Mouse (Mus musculus) granulocyte monocyte progenitor cell, adult 5-6 weeks (primary cell): ENCODE data around the gene Obp2b. TPM values are rescaled to one million over a fixed set of nuclear protein-coding genes. Genes with fewer than 3 reads are reported as not detected.
"Not testable (repeated sequence)": the region's sequence is repeated elsewhere in the genome, so short reads cannot be mapped to it uniquely, and the experiment has no call there.

Source experiments
- ATAC-seq: replicated peaks from 2 replicates; pipeline ENCODE4 v1.8.0; 2016; ENCODE audit warnings: mild to moderate bottlenecking, moderate TSS enrichment, inconsistent platforms; ENCODE audit not compliant: poor library complexity, severe bottlenecking
- total RNA-seq, 2 experiments: library from RNA; stranded (forward) in 1 of 2; stranded (reverse) in 1 of 2; fragments of 200-712, 200-1000 nt in 1 of 2; fragments of >200 nt in 1 of 2; fragmentation: Nextera tagmentation in 1 of 2; gene quantifications; 2 replicates each; pipeline ENCODE4 v1.2.3; 2014 to 2017

Gene Obp2b
- not detected in 2 replicates for total RNA-seq (2014; fragmentation: Nextera tagmentation)
- not detected in 2 replicates for total RNA-seq (2017)

DNA sequence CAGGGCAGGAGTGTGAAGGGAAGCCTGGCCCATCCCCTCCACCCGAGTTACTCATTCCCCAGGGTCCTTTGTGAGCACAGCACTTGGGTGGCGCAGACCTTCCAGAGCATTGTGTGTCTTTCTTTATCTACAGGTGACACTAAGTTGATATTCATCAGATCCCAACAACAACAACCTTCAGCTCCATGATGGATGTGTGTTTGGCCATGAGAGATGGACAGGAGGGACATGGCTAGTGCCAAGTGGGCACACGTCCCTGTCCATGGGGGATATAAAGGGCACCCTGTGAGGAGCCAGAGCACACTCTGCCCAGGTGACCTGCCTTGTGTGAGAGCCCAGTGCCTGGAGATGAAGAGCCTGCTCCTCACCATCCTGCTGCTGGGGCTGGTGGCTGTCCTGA is at the start of gene Obp2b:
Obp2b (plus strand) TSS at position 301 of the 400 bp plus-strand sequence.
- ATAC-seq = not testable (repeated sequence)

GRCm38 (mm10) chr2:25694605-25695004 is 42.2 kb upstream of the Obp2b start:
- ATAC-seq = peak; percentile 75

DNA sequence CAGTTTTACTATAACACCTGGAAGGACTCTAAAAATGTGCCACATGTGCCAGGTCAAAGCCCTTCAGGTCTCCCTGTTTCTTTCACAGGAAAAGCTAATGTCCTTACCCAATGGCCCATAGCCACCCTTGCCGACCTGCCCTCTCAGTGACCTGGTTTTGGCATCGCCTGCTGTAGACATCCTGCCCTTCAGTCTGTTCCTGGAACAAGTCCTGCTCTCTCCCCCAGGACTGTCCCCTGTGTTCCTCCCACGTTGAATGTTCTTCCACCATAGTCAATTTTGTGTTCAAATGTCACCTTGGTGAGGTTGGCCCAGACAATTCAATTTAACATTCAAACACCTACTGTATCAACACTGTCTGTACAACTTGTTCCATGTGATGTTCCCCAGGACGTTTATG is 39.9 kb upstream of the Obp2b start:
- no peak for ATAC-seq

- ATAC-seq = no peak
Observed at GRCm38 (mm10) chr2:25698696-25699095, 38.1 kb upstream of the Obp2b start.

- ATAC-seq = not testable (repeated sequence)
Observed at GRCm38 (mm10) chr2:25699743-25700142, 37.1 kb upstream of the Obp2b start, which contains the start of gene Obp2a. Obp2a (plus strand) TSS chr2:25700043.

DNA sequence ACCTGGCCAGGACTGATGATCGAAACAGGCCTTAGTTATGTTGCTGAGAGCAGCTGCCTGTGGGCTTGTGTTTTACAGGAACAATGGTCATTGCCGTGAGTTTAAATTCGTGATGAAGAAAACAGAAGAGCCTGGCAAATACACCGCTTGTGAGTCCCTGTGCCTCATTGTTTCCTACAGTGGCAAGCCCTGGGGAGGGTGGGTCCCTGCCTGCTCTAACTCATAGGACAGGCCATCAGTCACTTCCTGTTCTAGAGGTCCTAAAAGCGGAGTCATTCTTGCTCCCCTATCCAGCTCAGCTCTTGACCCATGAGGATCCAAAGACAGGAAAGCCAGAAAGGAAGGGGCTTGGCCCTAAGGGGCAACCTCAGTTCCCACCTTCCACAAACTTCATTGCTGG is 35.8 kb upstream of the Obp2b start:
- no peak for ATAC-seq

- no peak for ATAC-seq
Observed at GRCm38 (mm10) chr2:25703706-25704105, 33.1 kb upstream of the Obp2b start.

DNA sequence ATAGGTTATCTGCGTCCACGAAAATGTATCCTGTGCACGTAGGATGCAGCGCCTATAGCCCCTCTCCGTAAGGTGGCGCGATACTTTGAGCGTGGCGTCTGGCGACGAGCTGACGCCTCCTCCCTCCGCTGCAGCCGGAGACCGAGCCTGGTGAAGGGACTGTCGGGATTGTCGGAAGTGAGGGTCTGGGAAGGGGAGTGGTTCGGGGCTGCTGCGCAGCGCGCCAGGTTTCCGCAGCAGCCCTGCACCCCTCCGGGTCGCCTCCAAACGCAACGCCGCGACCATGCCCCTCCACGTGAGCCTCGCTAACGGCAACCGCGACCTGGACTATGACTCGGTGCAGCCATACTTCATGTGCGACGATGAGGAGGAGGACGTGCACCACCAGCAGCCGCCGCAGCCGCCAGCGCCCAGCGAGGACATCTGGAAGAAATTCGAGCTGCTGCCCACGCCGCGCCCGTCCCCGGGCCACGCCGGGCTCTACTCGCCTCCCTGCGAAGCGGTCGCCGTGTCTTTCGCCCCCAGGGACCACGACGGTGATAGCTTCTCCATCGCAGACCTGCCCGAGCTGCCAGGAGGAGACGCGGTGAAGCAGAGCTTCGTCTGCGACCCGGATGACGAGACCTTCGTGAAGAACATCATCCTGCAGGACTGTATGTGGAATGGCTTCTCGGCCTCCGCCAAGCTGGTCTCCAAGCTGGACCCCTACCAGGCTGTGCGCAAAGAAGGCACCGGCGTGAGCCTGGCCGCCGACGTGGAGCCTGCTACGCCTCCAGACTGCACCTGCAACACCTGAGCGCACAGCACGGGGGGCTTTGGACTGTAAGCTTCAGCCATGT is 29.9 kb upstream of the Obp2b start, which contains the start of gene Bmyc:
Bmyc (plus strand) TSS at position 97 of the 839 bp plus-strand sequence.
- peak; percentile 88 for ATAC-seq

DNA sequence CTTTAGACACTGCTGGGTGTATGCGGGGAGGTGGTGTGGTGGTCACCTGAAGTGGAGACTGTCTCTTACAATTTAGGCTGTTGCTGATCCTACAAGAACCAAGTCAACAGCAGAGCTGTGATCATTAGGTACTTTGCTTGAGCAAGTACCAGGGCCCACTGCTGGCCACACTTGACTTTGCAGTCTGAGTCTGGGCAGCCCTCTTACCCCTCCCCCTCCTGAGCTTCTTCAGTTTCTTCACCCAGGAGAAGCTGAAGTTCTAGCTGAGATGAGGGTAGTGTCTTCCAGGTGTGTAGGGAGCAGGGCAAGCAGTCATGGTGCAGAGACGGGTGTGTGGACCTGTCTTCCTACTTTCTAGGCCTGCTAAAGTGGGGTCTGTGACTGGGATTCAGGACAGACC is 28.7 kb upstream of the Obp2b start:
- peak; percentile 25; the same call in 1 of the 2 replicates for ATAC-seq

- not testable (repeated sequence) for ATAC-seq
Observed at GRCm38 (mm10) chr2:25709056-25709455, 27.8 kb upstream of the Obp2b start.

DNA sequence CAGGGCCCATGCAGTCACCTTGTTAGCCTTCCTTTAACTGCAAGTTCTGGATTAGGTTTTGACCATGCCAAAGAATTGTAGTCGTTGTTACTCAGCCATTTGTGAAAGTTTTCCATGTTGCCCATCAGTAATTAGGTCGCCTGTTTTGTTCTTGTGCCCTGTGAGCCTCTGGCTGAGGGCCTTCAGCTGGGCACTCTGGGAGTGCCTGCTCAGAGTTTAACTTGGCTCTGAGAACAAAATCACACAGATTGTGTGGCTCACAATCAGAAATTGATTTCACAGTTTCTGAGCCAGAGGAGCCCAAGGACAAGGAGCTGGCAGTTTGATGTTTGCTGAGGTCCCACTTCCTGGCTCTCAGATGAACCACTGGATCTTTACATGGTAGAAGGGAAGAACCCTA is 27.0 kb upstream of the Obp2b start:
- ATAC-seq = not testable (repeated sequence)

- not testable (repeated sequence) for ATAC-seq
Observed at GRCm38 (mm10) chr2:25711641-25712040, 25.2 kb upstream of the Obp2b start.

- no peak for ATAC-seq
Observed at GRCm38 (mm10) chr2:25717222-25717621, 19.6 kb upstream of the Obp2b start.

- ATAC-seq = no peak
Observed at GRCm38 (mm10) chr2:25733199-25733930, 3.4 kb upstream of the Obp2b start.

- ATAC-seq = no peak
Observed at GRCm38 (mm10) chr2:25741671-25742070, 4.9 kb downstream of the Obp2b start.

DNA sequence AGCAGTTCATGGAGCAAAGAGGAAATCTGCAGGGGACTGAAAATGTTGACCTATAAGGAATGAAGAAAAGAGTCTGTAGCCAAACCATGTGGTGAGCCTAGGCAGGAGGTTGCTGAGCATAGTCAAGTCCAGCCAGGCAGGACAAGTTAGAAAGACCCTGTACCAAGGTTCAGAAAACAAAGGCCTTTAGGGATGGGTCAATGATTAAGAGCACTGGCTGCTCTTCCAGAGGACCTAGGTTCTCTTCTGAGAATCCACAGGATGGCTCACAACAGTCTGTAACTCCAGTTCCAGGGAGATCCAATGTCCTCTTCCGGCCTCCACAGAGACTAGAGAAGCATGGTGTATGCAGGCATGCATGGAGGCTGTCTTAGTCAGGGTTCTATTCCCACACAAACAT is 17.4 kb downstream of the Obp2b start:
- no peak for ATAC-seq

DNA sequence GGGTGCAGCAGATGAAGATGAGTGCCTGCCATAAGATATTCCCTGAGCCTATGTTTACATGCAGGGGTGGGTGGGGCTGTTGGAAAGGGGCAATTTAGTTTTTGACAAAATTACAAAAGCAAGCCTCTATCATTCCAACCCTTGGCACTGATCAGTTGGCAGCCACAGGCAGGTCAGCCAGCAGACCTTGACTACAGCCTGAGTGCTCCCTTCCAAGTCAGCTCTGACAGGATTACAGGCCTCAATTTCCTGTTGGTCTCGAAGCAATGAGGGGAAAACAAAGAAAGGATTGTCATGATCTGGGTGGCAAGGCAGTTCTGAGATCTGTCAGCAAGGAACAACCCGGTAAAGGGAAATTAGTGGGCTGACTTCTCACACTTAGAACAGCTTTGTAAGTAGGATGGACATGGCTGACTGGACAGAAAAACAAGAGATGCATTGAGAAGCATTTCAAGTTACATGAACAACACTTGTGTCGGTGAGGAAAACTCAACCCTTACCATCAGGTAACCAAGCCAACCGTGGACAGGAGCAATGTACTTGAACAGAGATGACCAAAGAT is 21.3 kb downstream of the Obp2b start:
- no peak for ATAC-seq

DNA sequence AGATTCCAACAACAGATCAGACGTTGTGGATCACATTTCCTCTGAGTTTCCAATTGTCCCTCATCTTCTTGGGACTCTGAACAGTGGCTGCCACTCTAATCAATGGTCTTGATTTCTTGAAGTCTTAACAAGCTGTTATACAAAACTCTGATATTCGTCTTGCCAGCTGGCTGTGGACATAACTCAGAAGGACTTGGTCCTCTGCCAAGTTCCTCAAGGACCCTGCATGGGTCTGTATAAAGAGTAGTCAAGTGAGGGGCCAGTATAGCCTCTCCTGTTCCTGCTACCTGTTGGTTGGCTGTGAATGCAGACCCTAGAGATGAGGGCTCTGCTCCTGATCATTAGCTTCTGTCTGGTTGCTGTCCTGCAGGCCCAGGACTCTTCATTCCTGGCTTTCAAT is 28.5 kb downstream of the Obp2b start, which contains the start of gene Lcn3:
Lcn3 (plus strand) TSS at position 301 of the 400 bp plus-strand sequence.
- no peak for ATAC-seq

DNA sequence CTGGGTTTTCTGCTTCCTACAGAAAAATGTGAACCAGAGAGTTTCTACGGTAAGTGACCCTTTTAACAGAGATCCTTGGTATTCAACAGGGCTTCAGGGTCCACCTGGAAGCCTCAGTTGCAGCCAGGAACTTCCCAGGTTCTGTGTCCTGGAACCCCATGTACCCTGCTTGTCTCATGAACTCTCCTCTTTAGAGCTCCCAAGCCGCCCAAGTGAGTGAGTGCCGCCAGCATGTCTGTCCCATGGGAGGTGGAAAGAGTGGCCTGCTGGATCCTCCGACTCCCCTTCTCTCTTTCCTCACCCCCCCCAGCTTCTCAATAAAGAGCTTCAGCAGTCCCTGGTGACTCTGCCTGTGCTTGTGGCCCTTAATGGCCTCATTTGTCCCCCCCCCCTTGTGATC is 31.0 kb downstream of the Obp2b start:
- no peak for ATAC-seq

DNA sequence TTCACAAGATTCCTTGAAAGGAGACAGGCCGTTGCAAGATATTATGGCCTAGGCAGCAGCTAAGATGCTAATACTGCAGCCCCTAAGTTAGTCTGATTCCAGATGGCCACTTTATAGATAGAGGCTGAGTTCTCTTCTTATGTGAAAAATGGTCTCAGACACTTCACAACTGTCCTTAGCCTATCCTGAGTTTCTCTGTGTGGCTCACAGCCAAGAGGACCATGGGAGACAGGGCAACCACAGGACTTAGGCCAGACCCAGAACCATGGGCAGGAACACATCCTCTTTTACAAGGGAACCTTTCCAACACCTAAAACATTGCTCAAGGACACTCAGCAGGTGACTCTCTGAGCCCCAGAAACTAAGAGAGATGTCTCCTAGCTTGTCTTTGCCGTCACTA is 36.7 kb downstream of the Obp2b start:
- no peak for ATAC-seq

- no peak for ATAC-seq
Observed at GRCm38 (mm10) chr2:25774640-25775039, 37.8 kb downstream of the Obp2b start.
